Mouse (Mus musculus): ENCODE measurements around the gene Tmem132c. TPM values are rescaled to one million over a fixed set of nuclear protein-coding genes. Genes with fewer than 3 reads are reported as not detected.

Tmem132c gene
- total RNA-seq (2014; fragmentation: Nextera tagmentation) (not detected in 2 replicates), total RNA-seq (2017) (not detected in 2 replicates)

DNA sequence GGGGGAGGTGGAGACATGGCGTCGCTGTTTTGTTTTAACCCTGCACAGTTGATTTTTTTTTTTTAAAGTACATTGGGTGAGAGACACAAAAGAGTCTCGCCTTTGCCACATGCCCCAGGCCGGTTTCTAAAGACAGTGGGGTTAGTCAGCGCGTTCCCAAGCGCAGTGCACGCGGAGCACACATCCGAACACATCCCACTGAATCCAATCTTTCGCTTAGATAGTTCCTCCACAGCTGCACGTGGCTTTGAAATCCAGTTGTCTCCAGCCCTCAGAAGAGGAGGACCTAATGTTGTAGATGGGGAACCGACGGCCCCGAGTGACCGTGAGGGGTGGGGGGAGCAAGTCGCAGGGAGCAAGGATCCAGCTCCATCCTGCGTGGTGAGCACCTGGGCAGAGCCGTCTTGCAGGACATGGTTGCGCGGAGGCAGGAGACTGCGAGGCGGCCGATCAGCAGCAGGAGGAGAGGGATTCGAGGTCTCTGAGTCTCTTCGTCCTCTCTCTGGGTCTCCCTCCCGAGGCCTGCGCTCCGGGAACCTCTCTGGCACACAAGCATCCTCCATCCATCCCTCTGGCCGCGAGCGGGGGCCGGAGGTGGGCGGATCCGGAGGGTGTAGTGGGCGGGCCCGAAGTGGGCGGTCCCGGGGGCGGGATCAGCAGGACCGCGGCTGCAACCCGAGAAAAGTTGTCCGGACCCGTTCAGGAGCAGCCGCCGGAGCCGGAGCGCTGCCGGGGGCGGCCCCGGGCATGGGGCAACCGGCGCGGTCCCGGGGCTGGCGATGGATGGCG, at the start of gene Tmem132c:
Gene Tmem132c (plus strand): TSS at position 673 of the 789 bp plus-strand sequence.
- ATAC-seq (replicated peaks; ENCODE audit: poor library complexity, severe bottlenecking), result peak; percentile 59

DNA sequence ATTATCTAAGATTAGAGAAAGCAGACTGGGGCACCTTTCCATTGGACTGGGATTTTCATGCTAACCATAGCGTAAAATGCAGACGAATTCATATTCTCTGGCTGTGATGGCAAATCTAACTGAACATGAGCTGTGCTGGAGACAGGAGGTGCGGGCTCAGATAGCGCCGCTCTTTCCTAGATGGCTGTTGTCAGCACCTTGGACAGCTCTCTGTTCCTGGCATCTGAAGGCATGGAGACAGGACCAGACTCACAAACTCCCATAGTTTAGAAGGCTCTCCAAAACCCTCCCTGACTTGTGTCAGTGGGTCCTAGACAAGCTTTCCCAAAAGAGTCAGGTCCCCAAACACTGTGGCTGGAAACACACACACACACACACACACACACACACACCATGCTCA, 49.7 kb upstream of the Tmem132c start:
- ATAC-seq (replicated peaks; ENCODE audit: poor library complexity, severe bottlenecking), result no peak

DNA sequence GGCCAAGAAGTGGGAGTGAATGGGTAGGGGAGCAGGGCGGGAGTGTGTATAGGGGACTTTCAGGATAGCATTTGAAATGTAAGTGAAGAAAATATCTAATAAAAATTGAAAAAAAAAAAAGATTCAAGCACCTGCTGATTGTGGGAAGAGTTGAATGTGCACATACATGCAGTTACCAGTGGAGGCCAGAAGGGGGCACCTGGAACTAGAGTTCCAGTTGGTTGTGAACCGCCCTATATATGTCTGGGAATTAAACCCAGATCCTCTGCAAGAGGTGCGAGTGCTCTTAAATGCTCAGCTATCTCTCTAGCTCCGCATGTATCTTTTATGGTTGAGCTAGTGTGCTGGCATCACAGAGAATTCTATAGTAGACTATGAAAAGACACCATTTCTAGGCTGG, 42.8 kb upstream of the Tmem132c start:
- no peak for ATAC-seq (replicated peaks; ENCODE audit: poor library complexity, severe bottlenecking)

DNA sequence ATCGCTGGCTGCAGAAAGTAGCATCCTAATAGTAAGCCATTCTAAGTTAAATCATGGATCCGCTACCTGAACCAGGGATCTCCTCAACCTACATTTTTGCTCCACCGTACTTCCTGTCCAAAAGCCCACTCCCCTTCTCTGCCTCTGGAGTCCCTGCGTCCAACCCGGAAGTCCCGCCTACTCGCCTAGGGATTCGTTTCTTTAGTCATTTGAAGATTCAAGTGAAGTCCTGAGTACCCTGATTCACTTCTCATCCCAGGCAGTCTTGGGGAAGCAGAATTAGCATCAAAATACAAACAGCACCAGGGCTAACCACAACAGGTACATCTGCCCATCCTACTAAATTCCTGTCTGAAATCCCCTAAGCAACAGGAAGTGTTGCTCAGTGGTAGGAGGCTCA, 36.7 kb upstream of the Tmem132c start:
- no peak for ATAC-seq (replicated peaks; ENCODE audit: poor library complexity, severe bottlenecking)

DNA sequence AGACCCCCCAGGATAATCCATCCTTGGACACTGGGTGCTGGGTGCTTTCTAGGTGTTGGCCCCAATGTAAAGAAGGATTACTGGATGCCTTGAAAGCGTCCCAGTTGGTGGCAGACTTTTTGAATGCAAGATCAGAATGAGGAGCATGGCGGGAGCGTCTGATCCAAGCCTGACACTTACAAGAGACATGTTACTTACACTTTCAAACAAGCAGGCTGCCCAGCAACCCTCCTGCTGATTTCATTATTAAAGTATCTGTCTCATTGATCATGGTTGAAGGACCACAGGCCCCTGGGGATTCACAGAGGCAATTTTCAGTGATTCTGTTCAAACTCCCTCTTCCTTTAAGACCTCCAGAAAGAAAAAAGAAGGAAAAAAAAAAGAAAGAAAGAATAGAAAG, 25.2 kb upstream of the Tmem132c start:
- ATAC-seq (replicated peaks; ENCODE audit: poor library complexity, severe bottlenecking), result no peak

DNA sequence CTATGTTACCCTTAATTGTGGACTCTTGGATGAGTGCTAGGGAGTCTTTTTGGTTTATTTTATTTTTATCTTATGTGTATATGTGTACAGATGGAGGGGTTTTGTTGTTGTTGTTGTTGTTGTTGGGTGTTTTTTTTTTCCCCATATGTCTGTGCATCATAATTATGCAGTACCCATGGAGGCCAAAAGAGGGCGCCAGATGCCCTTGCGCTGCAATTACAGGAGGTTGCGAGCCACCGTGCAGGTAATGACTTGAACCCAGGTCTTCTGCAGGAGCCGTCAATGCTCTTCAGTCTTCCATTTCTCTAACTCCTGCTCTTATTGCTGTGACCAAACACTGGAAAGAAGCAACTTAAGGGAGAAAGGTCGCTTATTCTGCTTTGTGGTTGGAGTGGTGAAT, 23.9 kb upstream of the Tmem132c start:
- ATAC-seq (replicated peaks; ENCODE audit: poor library complexity, severe bottlenecking), result no peak

DNA sequence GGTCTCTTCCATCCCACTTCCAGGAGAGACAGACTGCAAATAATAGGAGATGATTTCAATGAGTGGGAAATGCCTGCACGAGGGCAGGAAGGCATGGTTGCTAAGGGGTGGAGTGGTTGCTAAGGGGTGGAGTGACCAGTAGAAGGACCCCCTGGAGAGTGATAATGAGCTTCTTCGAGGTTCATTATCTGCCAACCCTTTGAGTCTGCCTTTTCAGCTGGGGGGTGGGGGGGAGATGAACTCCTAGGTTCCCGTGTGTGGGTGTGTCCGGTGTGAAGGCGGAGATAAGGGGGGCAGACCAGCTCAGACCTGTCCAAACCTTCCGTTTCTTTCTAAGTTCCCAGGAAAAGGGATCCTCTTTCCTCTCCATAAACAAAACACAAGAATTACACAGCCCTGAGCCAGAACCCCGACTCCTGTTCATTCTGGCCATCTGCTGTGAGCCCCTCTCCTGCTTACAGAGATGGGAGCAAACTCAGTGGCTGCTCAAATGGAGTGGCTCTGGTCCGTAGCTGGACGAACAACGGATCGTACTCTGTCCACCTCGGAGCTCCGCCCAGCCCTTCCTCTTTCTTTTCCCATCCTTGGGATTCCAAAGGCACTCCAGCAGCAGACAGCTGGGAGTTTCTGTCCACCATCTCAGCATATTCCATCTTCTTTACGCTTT, 13.5 kb upstream of the Tmem132c start:
- ATAC-seq (replicated peaks; ENCODE audit: poor library complexity, severe bottlenecking), result no peak

DNA sequence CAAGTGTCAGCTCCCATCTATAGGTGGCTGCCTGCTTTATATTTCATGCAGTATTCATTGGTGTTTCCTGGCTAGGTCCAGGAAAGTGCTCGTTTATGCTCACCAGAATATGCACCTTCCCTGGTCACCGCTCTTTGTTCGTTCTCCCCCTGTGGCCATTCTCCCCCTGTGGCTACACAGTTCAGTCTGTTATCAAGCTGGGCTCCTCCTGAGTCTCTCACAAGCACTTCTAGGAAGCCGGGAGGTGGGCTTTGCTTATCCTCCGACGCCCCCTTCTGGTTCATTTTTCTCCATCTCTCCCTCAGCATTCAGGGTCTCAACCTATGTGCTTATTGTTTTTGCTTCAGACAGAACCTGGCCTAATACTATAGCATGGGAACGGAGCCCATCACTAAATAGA, 6.9 kb upstream of the Tmem132c start:
- no peak for ATAC-seq (replicated peaks; ENCODE audit: poor library complexity, severe bottlenecking)

DNA sequence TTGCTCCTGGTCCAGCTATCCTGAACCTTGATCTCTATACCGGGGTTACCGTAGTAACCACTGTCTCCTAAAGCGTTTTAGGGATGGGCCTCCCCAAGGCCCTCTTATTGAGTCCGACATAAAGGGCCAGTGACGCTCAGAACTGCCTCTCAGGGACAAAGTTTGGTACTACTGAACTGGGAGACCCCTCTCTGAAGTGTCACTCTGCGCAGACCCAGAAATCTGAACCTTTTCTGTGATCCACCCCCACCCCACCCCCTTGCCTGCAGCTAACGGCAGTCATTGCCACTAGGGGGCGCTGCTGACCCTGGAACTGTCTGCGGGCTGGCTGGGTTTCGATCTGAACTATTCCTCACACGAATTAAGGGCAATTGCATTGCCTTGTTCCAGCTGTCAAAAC, 6.4 kb upstream of the Tmem132c start:
- ATAC-seq (replicated peaks; ENCODE audit: poor library complexity, severe bottlenecking), result peak; percentile 53

DNA sequence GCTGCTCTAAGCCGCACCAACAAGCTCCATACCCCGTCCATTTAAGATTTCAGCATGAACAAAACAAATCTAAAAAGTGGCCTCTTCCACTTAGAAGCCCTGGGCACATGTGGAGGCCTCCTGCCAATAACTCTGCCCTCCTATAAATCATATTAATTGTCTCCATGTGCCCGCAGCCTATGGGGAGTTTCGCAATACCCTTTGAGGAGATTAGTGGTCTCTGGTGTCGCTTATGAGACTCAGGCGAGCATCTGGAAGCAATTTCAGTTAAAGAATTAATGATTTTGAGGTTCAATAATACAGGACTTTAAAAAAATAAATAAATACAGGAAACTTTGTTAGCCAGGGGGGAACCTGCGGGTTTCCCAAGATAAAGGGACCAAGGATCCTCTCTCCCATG, 1.9 kb upstream of the Tmem132c start:
- ATAC-seq (replicated peaks; ENCODE audit: poor library complexity, severe bottlenecking), result no peak

DNA sequence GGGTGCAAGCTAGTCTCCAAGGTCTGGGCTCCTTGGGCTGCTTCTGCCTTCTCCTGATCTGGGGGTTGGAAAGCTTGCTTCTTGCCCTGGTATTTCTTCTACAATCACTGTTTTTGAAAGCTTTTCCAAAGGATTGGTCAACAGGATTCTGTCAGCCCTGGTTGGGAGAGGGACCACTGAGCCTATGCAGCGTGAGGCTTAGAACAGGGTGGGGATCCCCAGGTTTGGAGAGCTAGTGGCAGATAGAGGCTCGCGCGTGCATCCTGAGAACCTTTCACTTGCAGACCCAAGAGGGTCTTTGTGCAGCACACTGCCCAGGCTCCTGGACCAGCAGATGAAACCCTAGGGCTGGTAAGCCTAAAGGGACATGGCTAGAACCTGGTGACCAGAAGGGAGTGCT, 962 bp upstream of the Tmem132c start:
- ATAC-seq (replicated peaks; ENCODE audit: poor library complexity, severe bottlenecking), result no peak

DNA sequence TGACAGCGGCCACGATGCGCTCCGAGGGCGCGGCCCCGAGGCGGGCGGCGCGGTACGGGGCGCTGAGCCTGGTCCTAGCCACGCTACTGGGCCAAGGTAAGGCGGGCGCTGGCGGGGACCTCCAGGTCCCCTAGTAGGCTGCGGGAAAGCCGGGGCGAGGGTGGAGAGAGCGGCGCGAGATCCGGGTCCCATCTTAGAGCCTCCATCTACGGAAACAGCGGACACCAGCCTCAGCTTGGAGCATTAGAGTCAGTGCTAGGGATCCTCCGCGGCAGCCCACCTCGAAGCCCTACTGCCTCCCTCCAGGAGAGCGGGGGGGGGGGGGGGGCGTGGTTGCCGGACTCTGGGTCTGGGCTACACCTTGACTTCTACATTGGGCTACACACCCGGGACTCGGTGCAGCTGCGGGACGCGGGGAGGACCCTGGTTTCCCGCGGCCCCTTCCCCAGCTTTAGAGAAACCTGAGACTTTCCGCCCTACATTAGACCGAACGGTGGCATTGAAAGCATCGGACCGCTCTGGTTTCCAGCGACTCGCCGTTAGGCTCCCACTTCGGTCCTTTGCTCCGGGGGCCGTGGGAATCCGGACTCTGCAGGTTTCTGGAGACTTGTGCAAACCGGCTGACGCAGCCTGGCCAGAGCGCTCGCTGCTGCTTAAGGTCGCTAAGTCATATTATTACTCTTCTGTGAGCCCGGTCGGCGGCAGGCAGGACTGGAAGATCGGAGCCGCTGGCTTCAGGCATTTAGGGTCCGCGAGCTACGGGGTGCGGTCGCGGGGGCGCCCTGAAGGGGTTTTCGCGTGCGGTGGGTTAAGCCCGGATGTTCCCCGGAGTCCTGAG, 536 bp downstream of the Tmem132c start:
- ATAC-seq (replicated peaks; ENCODE audit: poor library complexity, severe bottlenecking), result no peak

DNA sequence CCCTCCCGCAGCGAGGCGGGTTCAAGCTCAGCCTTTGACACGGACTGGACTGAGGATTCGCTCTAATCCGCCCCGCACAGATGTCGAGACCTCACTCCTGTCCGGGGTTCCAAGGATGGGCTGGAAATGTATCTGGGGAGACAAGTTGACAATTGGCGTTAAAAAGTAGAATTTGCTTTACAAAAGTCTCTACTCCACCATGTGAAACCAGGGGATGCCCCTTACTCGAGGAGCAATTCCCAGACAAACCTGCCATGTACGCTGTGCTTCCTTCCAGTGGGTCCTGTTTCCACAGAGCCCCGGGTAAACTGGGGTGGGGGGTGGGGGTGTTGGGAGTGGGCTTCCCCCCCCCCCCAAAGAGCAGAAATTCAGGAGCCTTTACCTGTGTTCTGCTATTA, 1.2 kb downstream of the Tmem132c start:
- no peak for ATAC-seq (replicated peaks; ENCODE audit: poor library complexity, severe bottlenecking)

DNA sequence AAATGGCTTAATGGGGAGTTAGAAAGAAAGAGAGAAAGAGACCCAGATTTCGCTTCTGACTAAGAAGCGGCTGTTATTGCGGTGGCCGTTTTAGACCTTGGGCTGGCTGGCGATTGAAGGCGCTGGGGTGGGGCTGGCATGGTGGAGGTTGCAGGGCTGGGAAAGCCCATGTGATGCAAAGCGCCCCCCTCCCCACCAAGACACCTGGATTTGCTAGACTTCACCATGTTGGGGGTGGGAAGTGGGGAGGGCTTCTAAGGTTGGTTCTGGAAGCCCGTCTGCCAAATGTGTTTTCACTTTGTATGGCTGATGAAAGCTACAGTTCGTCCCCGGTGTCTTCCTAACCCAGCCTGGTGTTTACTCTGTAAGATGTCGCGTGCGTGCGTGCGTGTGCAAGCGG, 1.6 kb downstream of the Tmem132c start:
- ATAC-seq (replicated peaks; ENCODE audit: poor library complexity, severe bottlenecking), result no peak

DNA sequence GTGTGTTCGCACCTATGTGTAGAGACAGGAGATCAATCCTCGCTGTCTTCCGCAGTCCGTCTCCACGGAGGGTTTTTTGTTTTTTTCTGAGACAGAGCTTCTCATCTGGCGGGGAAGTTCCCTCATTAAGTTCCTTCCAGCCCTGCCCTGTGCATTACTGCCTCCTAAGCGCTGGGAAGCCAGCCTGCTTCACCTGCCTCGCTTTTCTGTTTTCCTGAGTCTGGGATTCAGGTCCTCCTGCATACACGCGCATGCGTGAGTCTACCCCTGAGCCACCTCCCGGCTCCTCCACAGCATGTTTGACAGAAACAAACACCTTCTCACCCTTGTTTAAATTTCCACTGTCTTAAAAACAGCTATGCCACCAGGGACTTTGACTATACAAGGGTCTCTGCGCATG, 2.0 kb downstream of the Tmem132c start:
- ATAC-seq (replicated peaks; ENCODE audit: poor library complexity, severe bottlenecking), result no peak

DNA sequence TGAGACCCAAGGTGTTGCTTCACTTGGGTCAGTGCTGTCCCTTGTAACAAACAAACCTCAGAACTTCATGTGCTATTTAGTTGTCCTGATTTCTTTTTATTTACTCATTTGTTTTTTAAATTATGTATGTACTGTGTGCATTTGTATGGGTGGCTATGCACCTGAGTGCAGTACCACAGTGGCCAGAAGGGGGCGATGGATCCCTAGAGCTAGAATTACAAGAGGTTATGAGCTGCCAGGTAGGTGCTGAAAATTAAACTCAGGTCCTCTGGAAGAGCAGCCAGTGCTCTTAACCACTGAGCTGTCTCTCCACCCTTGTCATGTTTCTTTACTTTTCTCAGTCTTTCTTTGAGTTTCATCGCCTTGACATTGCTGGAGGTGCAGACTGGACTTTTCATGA, 11.7 kb downstream of the Tmem132c start:
- no peak for ATAC-seq (replicated peaks; ENCODE audit: poor library complexity, severe bottlenecking)

DNA sequence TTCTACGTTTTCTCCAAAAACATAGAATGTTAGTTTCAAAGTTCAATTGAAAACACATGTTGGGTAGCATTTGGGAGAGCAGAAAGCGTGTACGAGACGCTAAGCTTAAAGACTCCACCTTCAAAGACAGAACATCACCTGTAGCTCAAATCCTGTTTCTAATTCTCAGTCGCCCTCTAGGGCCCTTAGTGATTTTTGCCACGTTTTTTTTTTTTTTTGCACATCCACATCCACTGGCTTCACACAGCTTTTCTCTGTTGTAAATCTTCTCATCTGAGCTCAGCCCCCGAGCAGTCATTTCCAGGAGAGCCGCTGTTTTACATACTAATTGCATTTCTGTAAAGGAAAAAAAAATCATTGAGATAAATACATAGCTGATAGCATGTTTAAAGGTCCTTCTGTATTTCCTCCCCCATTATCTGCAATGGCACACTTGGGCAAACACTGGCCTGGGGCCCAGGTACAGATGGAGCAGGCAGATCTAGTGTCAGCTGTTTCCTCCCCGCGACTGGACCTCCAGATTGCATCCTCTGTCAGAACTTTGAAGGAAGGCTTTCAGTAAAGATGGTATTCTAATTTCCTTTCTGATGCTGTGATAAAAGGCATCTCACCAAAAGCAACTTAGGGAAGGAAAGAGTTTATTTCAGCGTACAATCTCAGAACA, 15.5 kb downstream of the Tmem132c start:
- no peak for ATAC-seq (replicated peaks; ENCODE audit: poor library complexity, severe bottlenecking)

DNA sequence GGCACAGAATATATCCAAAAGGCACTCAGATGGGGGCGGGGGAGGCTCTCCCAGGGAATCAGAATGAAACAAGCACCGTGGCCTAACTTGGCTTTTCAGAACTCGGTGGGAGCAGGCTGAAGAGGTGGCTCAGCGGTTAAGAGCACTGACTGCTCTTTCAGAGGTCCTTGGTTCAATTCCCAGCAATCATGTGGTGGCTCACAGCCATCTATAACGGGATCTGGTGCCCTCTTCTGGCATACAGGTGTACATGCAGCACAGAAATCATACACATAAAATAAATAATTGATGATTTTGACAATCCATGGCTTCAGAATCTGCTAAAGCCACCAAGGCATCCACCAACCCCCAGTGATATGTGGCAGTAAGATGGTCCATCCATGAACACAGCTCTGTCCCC, 20.5 kb downstream of the Tmem132c start:
- ATAC-seq (replicated peaks; ENCODE audit: poor library complexity, severe bottlenecking), result no peak

DNA sequence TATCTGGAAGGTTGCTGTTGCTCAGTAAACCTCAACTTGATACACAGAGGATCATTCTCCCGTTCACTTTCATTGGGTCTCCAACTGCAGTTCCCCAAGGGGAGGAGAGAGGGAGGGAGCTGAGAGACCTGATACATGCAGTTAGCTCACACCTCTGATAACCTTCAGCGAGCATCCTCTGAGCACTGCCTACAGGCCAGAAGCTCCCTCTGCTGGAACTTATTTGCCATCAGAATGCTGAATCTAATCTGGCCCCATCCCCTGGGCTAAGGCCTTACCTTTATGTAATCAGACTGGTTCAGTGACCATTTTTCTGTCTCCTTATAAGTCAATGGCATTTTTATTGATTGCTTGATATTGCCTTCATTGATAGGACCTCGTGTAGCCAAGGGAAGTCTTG, 29.5 kb downstream of the Tmem132c start:
- ATAC-seq (replicated peaks; ENCODE audit: poor library complexity, severe bottlenecking), result no peak

DNA sequence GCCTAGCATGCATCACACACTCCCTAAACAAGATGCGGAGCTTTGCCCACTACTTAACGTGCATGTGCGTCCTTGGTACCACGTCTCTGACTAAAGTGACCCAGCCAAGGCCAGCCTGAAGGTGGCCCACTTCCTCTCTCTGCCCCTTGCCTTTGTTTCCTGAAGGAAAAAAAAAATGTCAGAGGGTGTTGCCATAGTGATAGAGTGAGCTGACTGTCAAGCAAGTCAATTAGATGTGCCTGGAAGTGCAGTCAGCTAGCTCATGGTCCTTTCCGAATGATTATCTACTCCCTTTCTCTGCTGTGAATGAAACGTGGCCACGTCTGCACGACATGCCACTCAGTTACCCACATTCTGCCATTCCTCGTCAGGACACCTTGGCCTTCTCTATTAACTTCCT, 37.9 kb downstream of the Tmem132c start:
- no peak for ATAC-seq (replicated peaks; ENCODE audit: poor library complexity, severe bottlenecking)

DNA sequence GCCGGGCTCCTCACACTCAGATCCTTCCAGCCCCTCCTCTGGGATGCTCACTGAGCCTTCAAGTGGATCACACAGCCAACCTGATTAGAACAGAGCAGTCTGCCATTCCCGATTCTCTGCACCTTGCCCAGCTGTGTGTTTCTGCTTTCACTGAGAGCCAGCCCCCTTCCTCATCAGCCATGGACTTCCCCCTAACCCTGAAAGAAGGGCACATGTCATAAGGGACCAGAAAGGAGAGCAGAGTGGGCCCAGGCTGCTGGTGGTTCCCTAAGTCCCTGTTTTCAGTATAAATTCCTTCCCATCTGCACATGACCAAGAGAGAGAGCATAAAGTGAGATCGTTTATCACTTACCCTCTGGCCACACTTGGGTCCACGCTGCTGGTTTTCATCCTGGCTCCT, 39.6 kb downstream of the Tmem132c start:
- ATAC-seq (replicated peaks; ENCODE audit: poor library complexity, severe bottlenecking), result no peak

Data from granulocyte monocyte progenitor cell, adult 5-6 weeks (primary cell).